Mouse (Mus musculus) left cerebral cortex, postnatal 10 days (tissue): ENCODE data around the gene Evx2. TPM values are rescaled to one million over a fixed set of nuclear protein-coding genes. Genes with fewer than 3 reads are reported as not detected.
A peak's percentile ranks its signal among the peaks of the same experiment; 100 is the strongest.

Source experiments
- DNase-seq, 2 experiments: peaks; one replicate each; pipeline ENCODE4 v3.0.0; 2021 to 2022; ENCODE audit warnings: low spot score in 2 of 2, mixed read lengths in 1 of 2; ENCODE audit errors: extremely low spot score in 1 of 2
- intact Hi-C: fragments of 180-260 bp; cut with DNase I; formaldehyde crosslinking; loops from one replicate; pipeline ENCODE4 v1.15.1; 2025
- total RNA-seq, 2 experiments: library from RNA; stranded (reverse); gene quantifications; 2 replicates each; pipeline ENCODE4 v1.2.3; 2021

Evx2 gene
- total RNA-seq, 2 experiments from 2014 or later, result not detected

- intact Hi-C loops, result no loop called here
- DNase-seq, result peak in 1 of 2 experiments; percentile 53
Observed at GRCm38 (mm10) chr2:74686301-74686987, 27.1 kb upstream of the Evx2 start.

GRCm38 (mm10) chr2:74685059-74685603 is 25.8 kb upstream of the Evx2 start:
- no peak for DNase-seq
- intact Hi-C loops, result no loop called here

GRCm38 (mm10) chr2:74684106-74684505 is 24.7 kb upstream of the Evx2 start:
- DNase-seq, result no peak
- intact Hi-C loops, result no loop called here

- no peak for DNase-seq
- intact Hi-C loops, result no loop called here
Observed at GRCm38 (mm10) chr2:74683471-74683951, 24.2 kb upstream of the Evx2 start.

GRCm38 (mm10) chr2:74682796-74683195 is 23.4 kb upstream of the Evx2 start:
- no peak for DNase-seq
- intact Hi-C loops, result no loop called here

- DNase-seq, result no peak
- intact Hi-C loops, result no loop called here
Observed at GRCm38 (mm10) chr2:74681594-74682531, 22.5 kb upstream of the Evx2 start.

GRCm38 (mm10) chr2:74680561-74681398 is 21.4 kb upstream of the Evx2 start:
- DNase-seq, result no peak
- intact Hi-C loops, result no loop called here

- DNase-seq, result no peak
- intact Hi-C loops, result no loop called here
Observed at GRCm38 (mm10) chr2:74679980-74680379, 20.6 kb upstream of the Evx2 start.

GRCm38 (mm10) chr2:74679596-74679971 is 20.2 kb upstream of the Evx2 start:
- intact Hi-C loops, result no loop called here
- DNase-seq, result no peak

- intact Hi-C loops, result no loop called here
- no peak for DNase-seq
Observed at GRCm38 (mm10) chr2:74678891-74679595, 19.7 kb upstream of the Evx2 start, which contains the start of gene Hoxd11. Gene Hoxd11 (plus strand): TSS chr2:74679557.

- intact Hi-C loops, result no loop called here
- no peak for DNase-seq
Observed at GRCm38 (mm10) chr2:74677106-74677505, 17.7 kb upstream of the Evx2 start.

- no peak for DNase-seq
- intact Hi-C loops, result no loop called here
Observed at GRCm38 (mm10) chr2:74676376-74677052, 17.2 kb upstream of the Evx2 start.

GRCm38 (mm10) chr2:74675666-74676282 is 16.4 kb upstream of the Evx2 start:
- intact Hi-C loops, result no loop called here
- DNase-seq, result no peak

- DNase-seq, result no peak
- intact Hi-C loops, result no loop called here
Observed at GRCm38 (mm10) chr2:74674881-74675665, 15.7 kb upstream of the Evx2 start, which contains the start of gene Hoxd12. Gene Hoxd12 (plus strand): TSS chr2:74675013.

- intact Hi-C loops, result no loop called here
Observed at GRCm38 (mm10) chr2:74673835-74674425, 14.6 kb upstream of the Evx2 start.

More at GRCm38 (mm10) chr2:74673835-74674425, 14.6 kb upstream of the Evx2 start:
- no peak for DNase-seq
